Mouse (Mus musculus): ENCODE data around the gene Eif3k.
"Not testable (repeated sequence)": the region's sequence is repeated elsewhere in the genome, so short reads cannot be mapped to it uniquely, and the experiment has no call there.

The Eif3k gene

DNA sequence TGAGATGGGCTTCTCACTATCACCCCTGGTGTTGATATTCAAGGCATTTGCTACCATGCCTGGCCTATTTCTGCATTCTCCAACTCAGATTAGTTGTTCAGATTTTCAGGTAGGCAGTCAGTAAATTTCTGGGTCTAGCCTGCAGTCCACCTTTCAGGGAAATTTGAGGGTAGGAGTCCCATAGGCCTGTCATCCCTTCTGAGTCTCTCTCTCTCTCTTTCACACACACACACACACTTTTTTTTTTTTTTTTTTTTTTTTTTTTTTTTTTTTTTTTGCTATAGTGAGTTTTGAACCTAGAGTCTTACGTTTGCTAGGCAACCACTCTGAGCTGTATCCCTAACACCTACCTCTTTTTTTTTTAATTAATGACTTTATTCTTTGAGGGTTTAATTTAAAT is 2.8 kb upstream of the Eif3k start:
- DNase-seq: no peak

DNA sequence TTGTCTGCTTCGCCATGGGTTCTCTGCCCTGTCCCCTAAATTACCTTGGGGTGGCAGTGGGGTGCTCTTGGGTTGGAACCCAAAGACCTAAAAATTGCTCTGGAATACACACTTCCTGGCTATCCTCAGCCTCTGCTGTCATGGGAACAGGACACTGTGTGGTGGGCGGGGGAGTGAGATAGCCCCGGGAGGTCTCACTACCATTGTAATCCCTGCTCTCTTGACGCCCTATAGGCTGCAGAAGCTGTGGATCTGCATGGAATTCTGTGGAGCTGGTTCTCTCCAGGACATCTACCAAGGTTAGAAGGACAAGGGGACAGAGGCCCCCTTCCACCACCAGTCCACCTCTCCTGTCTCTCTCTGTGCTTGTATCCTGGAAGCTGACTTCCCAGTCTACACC is 2.2 kb upstream of the Eif3k start:
- DNase-seq: no peak

DNA sequence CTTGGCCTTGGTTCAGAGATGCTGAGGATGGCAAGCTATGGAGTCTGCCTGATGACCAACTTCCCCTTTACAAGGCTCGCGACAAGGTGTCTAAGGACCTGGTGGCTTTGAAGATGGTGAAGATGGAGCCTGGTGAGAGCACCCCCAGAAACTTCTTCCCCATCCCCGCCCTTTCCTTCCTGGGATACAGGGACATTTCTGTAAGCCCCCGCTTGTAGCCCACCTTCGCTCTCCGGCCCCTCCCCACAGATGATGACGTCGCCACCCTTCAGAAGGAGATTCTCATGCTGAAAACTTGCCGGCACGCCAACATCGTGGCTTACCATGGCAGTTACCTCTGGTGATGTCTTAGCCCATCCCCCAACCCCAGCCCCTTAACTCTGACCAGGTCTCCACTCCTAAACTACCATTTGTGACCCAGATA is 1.5 kb upstream of the Eif3k start:
- DNase-seq: no peak

DNA sequence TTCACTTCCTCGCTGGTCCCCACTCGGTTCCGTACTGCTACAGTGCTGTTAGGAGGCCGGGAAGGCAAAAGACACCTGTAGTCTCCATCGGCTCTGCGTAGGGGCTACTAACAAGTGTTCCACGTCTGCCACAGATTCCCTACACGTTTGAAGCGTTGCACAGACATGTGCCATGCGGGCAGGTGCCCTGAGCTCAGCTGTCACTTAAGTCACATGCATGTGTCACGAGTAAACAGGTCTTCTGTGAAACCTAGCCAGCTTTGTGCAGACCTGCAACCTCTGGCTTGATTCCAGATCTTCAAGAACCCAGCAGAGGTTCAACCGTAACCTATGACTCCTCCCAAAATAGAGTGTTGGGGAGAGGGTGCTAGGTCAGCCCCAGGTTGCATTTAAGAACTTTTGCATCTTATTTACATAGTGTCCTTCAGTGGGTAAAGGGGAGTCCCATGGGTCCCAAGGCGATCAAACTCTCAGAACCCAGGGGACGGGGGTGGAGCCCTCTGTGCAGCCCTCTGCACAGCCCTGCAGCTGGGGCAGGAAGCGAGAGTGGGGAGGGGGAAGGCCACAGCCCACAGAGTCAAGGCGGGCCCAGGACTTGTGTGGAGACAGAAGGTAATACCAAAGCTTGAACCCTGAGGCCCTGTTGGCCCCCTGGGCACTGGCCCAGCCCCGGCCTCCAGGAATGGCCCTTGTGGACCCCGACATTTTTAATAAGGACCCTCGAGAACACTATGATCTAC is 780 bp upstream of the Eif3k start:
- DNase-seq: peak; percentile 55

DNA sequence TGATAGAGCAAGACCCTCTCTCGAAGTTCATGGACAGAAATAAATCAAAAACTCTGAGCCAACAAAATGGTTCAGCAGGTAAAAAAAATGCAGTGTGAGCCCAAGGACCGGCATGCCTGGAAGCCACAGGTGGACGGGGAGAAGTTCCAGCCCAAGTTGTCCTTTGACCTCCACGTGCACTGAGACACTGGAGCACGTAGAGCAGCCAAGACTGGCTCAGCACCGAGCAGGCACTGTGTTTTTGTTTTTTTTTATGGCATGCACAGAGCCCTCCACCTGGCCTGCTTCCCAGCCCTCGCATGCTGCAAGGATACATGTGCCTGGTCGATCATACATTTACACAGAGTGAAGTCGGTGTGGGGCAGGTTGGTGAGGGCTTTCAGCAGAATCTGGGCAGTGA is 4.1 kb downstream of the Eif3k start:
- no peak for DNase-seq

- peak; percentile 31 for DNase-seq
Observed at GRCm38 (mm10) chr7:28973025-28973424, 8.6 kb downstream of the Eif3k start.

DNA sequence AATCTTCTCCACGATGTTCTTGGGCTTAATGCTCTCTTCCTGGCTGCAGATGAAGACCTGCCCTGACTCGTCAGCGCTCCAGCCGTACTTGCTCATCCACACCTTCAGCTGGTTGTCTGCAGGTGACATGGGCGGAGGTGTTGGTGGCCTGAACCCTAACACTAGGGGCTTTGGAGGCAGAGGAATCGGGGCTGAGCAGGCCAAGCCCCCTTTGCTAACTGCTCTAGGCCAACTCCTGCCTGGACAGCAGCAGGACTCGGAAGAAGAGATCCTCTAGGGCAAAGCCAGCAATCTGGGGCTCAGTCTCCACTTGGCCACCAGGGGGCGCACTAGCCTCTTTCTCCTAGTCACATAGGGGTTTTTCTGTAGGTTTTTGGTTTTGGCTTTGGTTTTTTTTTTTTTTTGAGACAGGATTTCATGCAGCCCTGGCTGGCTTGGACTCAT is 9.1 kb downstream of the Eif3k start:
- peak; percentile 88 for DNase-seq

GRCm38 (mm10) chr7:28971770-28972269 is 9.8 kb downstream of the Eif3k start:
- peak; percentile 83 for DNase-seq

DNA sequence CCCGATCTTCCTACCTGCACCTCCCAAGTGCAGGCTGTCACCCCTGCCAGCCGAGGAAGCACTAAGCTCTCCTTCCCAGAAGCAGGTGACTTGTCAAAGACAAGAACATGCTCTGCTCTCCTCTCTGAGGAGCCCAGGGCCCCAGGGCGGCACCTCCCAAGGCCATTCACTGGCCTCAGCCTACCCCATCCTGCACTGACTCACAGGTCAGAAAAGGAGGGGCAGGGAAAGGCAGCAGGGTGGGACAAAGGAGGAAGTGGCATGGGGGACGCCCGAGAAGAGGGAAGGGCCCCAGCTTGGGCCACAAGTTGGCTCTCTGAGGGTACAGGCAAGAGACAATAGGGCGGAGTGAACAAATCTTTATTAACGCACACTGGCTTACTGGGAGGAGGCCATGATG is 10.6 kb downstream of the Eif3k start:
- DNase-seq: no peak

DNA sequence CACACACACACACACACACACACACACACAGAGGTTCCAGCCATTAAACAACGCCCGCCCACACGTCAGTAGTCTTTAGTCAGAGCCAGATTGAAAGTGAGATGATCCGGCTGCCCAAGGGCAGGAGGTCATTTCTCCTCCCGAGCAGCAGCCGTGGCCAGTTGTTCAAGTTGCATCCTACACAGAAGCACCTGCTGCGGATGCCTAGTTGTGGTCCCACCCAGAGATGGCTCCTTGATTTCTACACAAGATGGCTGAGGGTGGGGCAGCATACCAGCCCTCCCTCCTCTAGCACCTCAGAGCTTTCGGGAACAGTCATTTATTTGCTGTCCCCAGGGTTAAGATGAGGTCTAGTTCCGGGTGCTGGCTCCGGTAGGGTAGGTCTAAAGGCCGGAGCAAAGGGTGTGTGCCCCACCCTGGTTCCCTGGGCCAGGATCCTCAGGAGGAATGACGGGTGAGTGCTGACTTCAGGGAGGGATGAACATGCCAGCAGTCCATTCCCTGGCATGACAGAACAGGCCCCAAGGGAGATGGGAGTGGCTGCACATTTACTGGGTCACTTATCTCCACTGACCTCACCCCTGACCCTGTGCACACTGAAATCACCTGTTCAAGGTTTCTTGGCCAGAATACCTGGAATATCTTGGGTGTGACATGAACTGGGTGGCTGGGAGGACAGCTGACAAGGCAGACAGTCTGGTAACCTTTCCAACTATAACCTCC is 11.8 kb downstream of the Eif3k start:
- DNase-seq: peak; percentile 56

DNA sequence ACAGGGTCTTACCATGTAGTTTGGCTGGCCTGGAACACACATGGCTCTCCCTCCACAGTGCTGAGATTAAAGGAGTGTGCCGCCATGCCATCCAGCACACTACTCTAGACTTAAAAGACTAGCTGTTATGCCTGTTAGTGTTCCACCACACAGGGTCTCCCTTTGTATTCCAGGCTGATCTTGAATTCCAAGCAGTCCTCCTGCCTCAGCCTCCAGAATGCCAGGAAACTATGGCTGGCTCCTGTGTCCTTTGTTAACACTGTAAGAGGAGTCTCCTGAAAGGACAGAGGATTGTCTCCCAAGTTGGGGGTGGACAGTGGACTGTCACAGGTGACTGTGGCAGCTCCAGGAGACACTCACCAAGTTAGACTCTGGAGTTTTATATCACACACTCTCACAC is 12.4 kb downstream of the Eif3k start:
- no peak for DNase-seq

GRCm38 (mm10) chr7:28968120-28968519 is 13.5 kb downstream of the Eif3k start:
- DNase-seq: not testable (repeated sequence)

- DNase-seq: no peak
Observed at GRCm38 (mm10) chr7:28966751-28967505, 14.7 kb downstream of the Eif3k start.

- DNase-seq: no peak
Observed at GRCm38 (mm10) chr7:28966181-28966580, 15.5 kb downstream of the Eif3k start.

- no peak for DNase-seq
Observed at GRCm38 (mm10) chr7:28965346-28965840, 16.3 kb downstream of the Eif3k start.

- DNase-seq: no peak
Observed at GRCm38 (mm10) chr7:28963399-28963923, 18.2 kb downstream of the Eif3k start.

GRCm38 (mm10) chr7:28961927-28962670 is 19.6 kb downstream of the Eif3k start, which contains the start of gene Actn4:
Gene Actn4, minus strand, starts transcription at chr7:28962340.
- DNase-seq: peak; percentile 99

DNA sequence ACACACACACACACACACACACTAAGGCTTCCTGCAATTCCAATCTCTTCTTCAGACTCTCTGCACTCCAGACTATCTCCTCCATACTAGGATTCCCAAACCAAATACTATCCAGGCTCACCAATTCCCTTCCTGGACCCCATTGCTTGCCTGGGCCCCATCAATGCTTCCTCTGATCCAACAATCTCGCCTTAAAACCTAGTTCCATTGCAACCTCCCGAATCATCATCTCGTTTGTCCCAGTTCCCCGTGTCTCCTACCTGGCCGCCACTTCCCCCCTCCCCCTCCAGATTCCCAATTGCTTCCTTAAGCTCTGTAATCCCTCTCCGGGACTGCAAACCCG is 20.1 kb downstream of the Eif3k start:
- no peak for DNase-seq

DNA sequence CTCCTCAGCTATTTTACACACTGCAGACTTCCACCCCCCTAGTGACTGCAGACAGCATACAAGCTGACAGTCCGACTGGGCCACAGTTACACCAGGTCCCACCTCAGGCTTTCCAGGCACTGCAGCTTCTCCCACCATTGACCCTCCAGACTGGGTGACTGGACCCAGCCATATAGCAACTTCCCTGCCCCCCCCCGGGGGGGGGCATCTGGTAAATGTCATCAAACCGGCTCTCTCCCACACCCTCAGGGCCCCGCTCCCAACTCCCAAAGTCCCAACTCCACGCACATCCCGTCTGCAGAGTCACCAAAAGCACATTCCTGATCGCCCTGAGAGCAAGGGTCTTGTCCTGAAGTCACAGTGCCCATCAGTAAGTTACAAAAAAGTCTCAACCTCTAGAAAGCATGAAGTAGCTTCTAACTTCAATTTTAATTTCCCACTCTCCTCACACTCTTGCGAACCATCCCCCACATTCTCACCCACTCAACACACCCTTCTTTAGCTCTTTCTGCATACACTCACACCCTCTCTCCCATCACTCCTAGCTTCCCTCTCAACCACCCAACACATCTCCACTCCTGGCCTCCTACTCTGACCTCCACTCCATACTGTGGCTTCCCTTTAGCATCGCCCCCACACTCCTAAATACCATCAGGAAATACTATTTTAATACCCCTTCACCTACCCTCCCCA is 21.2 kb downstream of the Eif3k start:
- no peak for DNase-seq

GRCm38 (mm10) chr7:28959505-28960045 is 22.1 kb downstream of the Eif3k start:
- DNase-seq: peak; percentile 42

- no peak for DNase-seq
Observed at GRCm38 (mm10) chr7:28958770-28959169, 22.9 kb downstream of the Eif3k start.

Measured in lung, postnatal 10 days (tissue).